Mouse (Mus musculus) limb, embryonic 11.5 days (tissue): ENCODE measurements around the gene Gm49380. TPM values are rescaled to one million over a fixed set of nuclear protein-coding genes. Genes with fewer than 3 reads are reported as not detected.

ENCODE experiments used
- ATAC-seq: fragments of 200-750 bp; cut with Nextera tagmentation; 2 replicates; pipeline ENCODE4 v1.8.0; 2017; ENCODE audit warnings: low read depth; ENCODE audit not compliant: insufficient number of reproducible peaks, low FRiP score, low TSS enrichment
- DNase-seq: peaks from one replicate; pipeline ENCODE4 v3.0.0-alpha.2; 2015; ENCODE audit warnings: low spot score
- H3K27ac ChIP-seq: fragments of 300-500 bp; sonication (generic); replicated peaks from 2 replicates; pipeline ENCODE4 v1.5.1; 2014; ENCODE audit warnings: low read depth, mild to moderate bottlenecking, low read length
- H3K27me3 ChIP-seq: fragments of 300-500 bp; sonication (generic); 2 replicates; pipeline ENCODE4 v1.6.1; 2014; ENCODE audit warnings: mild to moderate bottlenecking, low read length, mixed read lengths; ENCODE audit not compliant: control insufficient read depth, insufficient read depth
- H3K36me3 ChIP-seq: fragments of 300-500 bp; sonication (generic); 2 replicates; pipeline ENCODE4 v1.6.1; 2014; ENCODE audit warnings: mild to moderate bottlenecking, low read length, moderate library complexity, mixed read lengths; ENCODE audit not compliant: control insufficient read depth, insufficient read depth
- H3K4me1 ChIP-seq: fragments of 300-500 bp; sonication (generic); 2 replicates; pipeline ENCODE4 v1.6.1; 2014; ENCODE audit warnings: low read length, mixed read lengths; ENCODE audit not compliant: control insufficient read depth, insufficient read depth
- H3K4me2 ChIP-seq: fragments of 300-500 bp; sonication (generic); 2 replicates; pipeline ENCODE4 v1.6.1; 2014; ENCODE audit warnings: low read depth, mild to moderate bottlenecking, moderate library complexity; ENCODE audit not compliant: severe bottlenecking
- H3K4me3 ChIP-seq: fragments of 300-500 bp; sonication (generic); 2 replicates; pipeline ENCODE4 v1.5.1; 2014; ENCODE audit warnings: low read depth, low read length
- H3K9ac ChIP-seq: fragments of 300-500 bp; sonication (generic); 2 replicates; pipeline ENCODE4 v1.6.1; 2014; ENCODE audit warnings: mild to moderate bottlenecking, low read length
- H3K9me3 ChIP-seq: fragments of 300-500 bp; sonication (generic); 2 replicates; pipeline ENCODE4 v1.6.1; 2016; ENCODE audit warnings: low read length; ENCODE audit not compliant: control insufficient read depth
- WGBS: fragments of 180-500 bp; shearing (Covaris S2); extraction: QIAGEN DNeasy Blood & Tissue Kit; methylation state at CpG from one replicate; pipeline ENCODE4 v1.1.7; 2014; 5-methylcytosine and 5-hydroxymethylcytosine counted together
- polyA plus RNA-seq: library from polyadenylated mRNA; unstranded; fragments of >200 nt; fragmentation: Nextera tagmentation; extraction: Ambion mirVana; gene quantifications from 2 replicates; pipeline ENCODE4 v1.2.1, GENCODE M21; 2014

Gm49380 gene
- polyA plus RNA-seq: 0.10 TPM in 1 of 2 replicates, not detected in the other

- ATAC-seq: peak; percentile 95
- Histone ChIP-seq H3K9ac (peak within 1 kb of the TSS; percentile 80), H3K27me3 (no peaks in the 10 kb centered on the region), H3K4me1 (peaks cover 19% of the 10 kb centered on the region), H3K4me3 (peak within 1 kb of the TSS; percentile 68), H3K27ac (0 out of 2 replicates have a peak within 1 kb of the TSS, but pooled peaks have one; percentile 48), H3K36me3 (peaks cover 8% of the 10 kb centered on the region; the same call in 1 of the 2 replicates), H3K4me2 (peak within 1 kb of the TSS; percentile 47), H3K9me3 (no peaks in the 10 kb centered on the region)
- peak; percentile 95 for DNase-seq
- WGBS: under 1% methylated on average over 51 of the region's 51 CpGs
Observed at GRCm38 (mm10) chr9:44113105-44113789, at the start of gene Gm49380, which contains the start of gene Rnf26. Gene Gm49380 (minus strand): TSS chr9:44113500. Gene Rnf26 (minus strand): TSS chr9:44113517.

- Histone ChIP-seq H3K4me1 (no peaks in the 10 kb centered on the region), H3K9me3 (no peaks in the 10 kb centered on the region), H3K9ac (no peak overlapping the region), H3K36me3 (peaks cover 29% of the 10 kb centered on the region; the same call in 1 of the 2 replicates), H3K4me2 (no peak overlapping the region), H3K27ac (no peak overlapping the region), H3K27me3 (no peaks in the 10 kb centered on the region), H3K4me3 (no peak overlapping the region)
- no peak for ATAC-seq
- WGBS: 85% methylated on average over 3 of the region's 3 CpGs
- DNase-seq: no peak
Observed at GRCm38 (mm10) chr9:44159886-44160285, 46.6 kb upstream of the Gm49380 start.

- Histone ChIP-seq H3K9ac (no peak overlapping the region), H3K27ac (no peak overlapping the region), H3K4me2 (no peak overlapping the region), H3K27me3 (no peaks in the 10 kb centered on the region), H3K9me3 (no peaks in the 10 kb centered on the region), H3K4me1 (no peaks in the 10 kb centered on the region), H3K4me3 (no peak overlapping the region), H3K36me3 (0 out of 2 replicates have a peak, but pooled peaks cover 5% of the 10 kb centered on the region)
- DNase-seq: no peak
- no peak for ATAC-seq
- 81% methylated on average over 3 of the region's 3 CpGs for WGBS
Observed at GRCm38 (mm10) chr9:44147290-44147689, 34.0 kb upstream of the Gm49380 start.

GRCm38 (mm10) chr9:44144718-44145060 is 31.4 kb upstream of the Gm49380 start:
- ATAC-seq (no peak), DNase-seq (no peak)
- no peak overlapping the region for H3K27ac ChIP-seq
- no peak overlapping the region for H3K4me3 ChIP-seq
- no peaks in the 10 kb centered on the region for H3K27me3 ChIP-seq
- H3K9me3 ChIP-seq: no peaks in the 10 kb centered on the region
- peaks cover 5% of the 10 kb centered on the region; the same call in 1 of the 2 replicates for H3K36me3 ChIP-seq
- H3K4me2 ChIP-seq: no peak overlapping the region
- H3K4me1 ChIP-seq: no peaks in the 10 kb centered on the region
- H3K9ac ChIP-seq: no peak overlapping the region

GRCm38 (mm10) chr9:44144023-44144717 is 30.9 kb upstream of the Gm49380 start:
- DNase-seq (no peak), ATAC-seq (no peak)
- Histone ChIP-seq H3K27ac (no peak overlapping the region), H3K9me3 (no peaks in the 10 kb centered on the region), H3K4me1 (no peaks in the 10 kb centered on the region), H3K4me2 (no peak overlapping the region), H3K36me3 (peaks cover 3% of the 10 kb centered on the region; the same call in 1 of the 2 replicates), H3K9ac (no peak overlapping the region), H3K27me3 (no peaks in the 10 kb centered on the region), H3K4me3 (no peak overlapping the region)
- 33% methylated on average over 7 of the region's 8 CpGs for WGBS

GRCm38 (mm10) chr9:44143421-44143820 is 30.1 kb upstream of the Gm49380 start:
- ATAC-seq (no peak), DNase-seq (no peak)
- Histone ChIP-seq H3K4me1 (no peaks in the 10 kb centered on the region), H3K27me3 (no peaks in the 10 kb centered on the region), H3K27ac (no peak overlapping the region), H3K36me3 (peaks cover 2% of the 10 kb centered on the region; the same call in 1 of the 2 replicates), H3K9ac (no peak overlapping the region), H3K9me3 (no peaks in the 10 kb centered on the region), H3K4me3 (no peak overlapping the region), H3K4me2 (no peak overlapping the region)
- WGBS: 94% methylated on average over 5 of the region's 5 CpGs

GRCm38 (mm10) chr9:44141951-44142350 is 28.7 kb upstream of the Gm49380 start:
- Histone ChIP-seq H3K4me1 (no peaks in the 10 kb centered on the region), H3K4me3 (no peak overlapping the region), H3K36me3 (peaks cover 4% of the 10 kb centered on the region), H3K27ac (no peak overlapping the region), H3K9ac (no peak overlapping the region), H3K9me3 (no peaks in the 10 kb centered on the region), H3K4me2 (no peak overlapping the region), H3K27me3 (no peaks in the 10 kb centered on the region)
- 66% methylated on average over 5 of the region's 5 CpGs for WGBS
- no peak for DNase-seq
- ATAC-seq: no peak

GRCm38 (mm10) chr9:44137846-44138245 is 24.5 kb upstream of the Gm49380 start:
- DNase-seq (no peak), ATAC-seq (no peak)
- peaks cover 29% of the 10 kb centered on the region for H3K27me3 ChIP-seq
- H3K4me1 ChIP-seq: peaks cover 9% of the 10 kb centered on the region
- H3K9ac ChIP-seq: no peak overlapping the region
- no peak overlapping the region for H3K4me3 ChIP-seq
- H3K9me3 ChIP-seq: no peaks in the 10 kb centered on the region
- 66% methylated on average over 4 of the region's 4 CpGs for WGBS
- H3K36me3 ChIP-seq: peaks cover 2% of the 10 kb centered on the region
- H3K4me2 ChIP-seq: no peak overlapping the region
- H3K27ac ChIP-seq: no peak overlapping the region
